Mouse (Mus musculus) macrophage (primary cell): ENCODE results near the gene Smim8. TPM values are rescaled to one million over a fixed set of nuclear protein-coding genes. Genes with fewer than 3 reads are reported as not detected.
A peak's percentile ranks its signal among the peaks of the same experiment; 100 is the strongest.

ENCODE experiments used
- H3K27ac ChIP-seq: fragments of 350-480 bp; formaldehyde crosslinking; 2 replicates; pipeline ENCODE4 v1.9.0; 2021
- H3K36me3 ChIP-seq: fragments of 350-480 bp; formaldehyde crosslinking; 2 replicates; pipeline ENCODE4 v1.9.0; 2021; ENCODE audit errors: inconsistent target
- H3K4me3 ChIP-seq: fragments of 350-480 bp; formaldehyde crosslinking; 2 replicates; pipeline ENCODE4 v1.9.0; 2021; ENCODE audit errors: inconsistent target
- H3K79me2 ChIP-seq: fragments of 350-480 bp; formaldehyde crosslinking; 2 replicates; pipeline ENCODE4 v1.9.0; 2021; ENCODE audit errors: inconsistent target
- WGBS: methylation state at CpG from one replicate; pipeline ENCODE4 v1.1.7; 2026; ENCODE audit warnings: inconsistent platforms; ENCODE audit not compliant: missing documents; 5-methylcytosine and 5-hydroxymethylcytosine counted together
- polyA plus RNA-seq: library from polyadenylated mRNA; stranded (reverse); fragments of 250-400 nt; gene quantifications from 3 replicates; pipeline ENCODE4 v1.2.4, GENCODE M21; 2018; ENCODE audit warnings: inconsistent platforms
- total RNA-seq, 78 experiments: library from RNA; depleted of rRNA; stranded (reverse); fragments of 250-400 nt; gene quantifications; 1 replicate in 9 of 78; 2 replicates in 24 of 78; 3 replicates in 43 of 78; 4 replicates in 2 of 78; pipeline ENCODE4 v1.2.4; 2018; ENCODE audit warnings: inconsistent platforms in 56 of 78

Gene Smim8
- total RNA-seq (2018; cell fraction: chromatin; rRNA removed), result 10 to 100 TPM in 1 of 26 experiments, 1 to 10 TPM in 19, not detected in 6; 1.7 to 10.0 (median 4.0) TPM
- total RNA-seq (2018; cell fraction: cytosol; rRNA removed), result 10 to 100 TPM; 11.9 to 27.6 (median 18.4) TPM
- 10 to 100 TPM in 3 of 26 experiments, 1 to 10 TPM in 23; 1.6 to 19.9 (median 5.2) TPM for total RNA-seq (2018; cell fraction: nucleus; rRNA removed)
- 15.2 to 26.4 TPM (median 24.7 TPM) in 3 replicates for polyA plus RNA-seq

DNA sequence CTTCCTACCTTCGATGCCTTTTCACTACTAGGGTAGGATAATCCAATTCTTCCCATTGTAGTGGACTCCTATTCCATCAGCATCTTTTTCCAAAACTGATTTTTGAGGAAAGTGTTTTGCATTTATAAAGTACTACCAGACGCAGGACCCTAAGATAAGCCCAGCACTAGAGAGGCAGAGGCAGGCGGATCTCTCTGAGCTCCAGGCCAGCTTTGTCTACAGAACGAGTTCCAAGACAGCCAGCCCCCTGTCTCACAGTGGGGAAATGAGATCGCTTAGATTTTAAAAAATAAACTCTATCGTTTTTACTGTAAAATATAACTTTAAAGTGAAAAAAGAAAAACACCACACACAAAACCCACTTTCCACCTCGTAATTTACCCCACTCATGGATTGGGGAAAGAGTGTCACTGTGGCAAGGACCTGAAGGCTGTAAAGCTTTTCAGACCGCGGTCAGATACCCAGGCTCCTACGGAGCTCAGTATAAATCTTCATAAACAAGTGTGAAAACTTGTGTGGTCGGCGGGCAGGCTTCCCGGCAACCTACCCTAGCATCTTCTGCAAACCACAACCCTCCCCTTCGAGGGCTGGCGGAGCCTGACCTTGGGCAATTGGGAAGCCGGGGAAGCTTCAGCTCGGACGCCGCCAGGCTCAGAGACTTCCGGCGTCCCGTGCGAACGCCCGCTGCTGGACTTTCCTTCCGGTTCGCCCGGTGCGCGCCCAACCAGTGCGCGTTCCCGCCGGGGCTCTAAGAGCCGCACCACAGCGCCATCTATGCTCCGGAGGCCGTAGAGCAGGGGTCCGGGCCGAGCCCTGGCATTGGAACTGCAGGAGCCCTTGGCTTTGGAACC is at the start of gene Smim8:
Smim8 (minus strand) TSS at position 747 of the 851 bp plus-strand sequence.
- 6% methylated on average over 40 of the region's 40 CpGs for WGBS
- peak within 1 kb of the TSS; percentile 67 for H3K4me3 ChIP-seq
- H3K27ac ChIP-seq, result peak within 1 kb of the TSS; percentile 31
- H3K36me3 ChIP-seq, result no peaks in the 10 kb centered on the region
- no peaks in the 10 kb centered on the region; the same call in 1 of the 2 replicates for H3K79me2 ChIP-seq

GRCm38 (mm10) chr4:34823901-34824300 is 45.7 kb upstream of the Smim8 start:
- no peak overlapping the region for H3K27ac ChIP-seq
- 0 out of 2 replicates have a peak, but pooled peaks cover 8% of the 10 kb centered on the region for H3K36me3 ChIP-seq
- 100% methylated on average over 1 of the region's 1 CpGs for WGBS

GRCm38 (mm10) chr4:34819904-34820303 is 41.7 kb upstream of the Smim8 start:
- Histone ChIP-seq H3K36me3 (peaks cover 17% of the 10 kb centered on the region), H3K4me3 (no peak overlapping the region), H3K79me2 (no peaks in the 10 kb centered on the region), H3K27ac (no peak overlapping the region)
- 98% methylated on average over 4 of the region's 4 CpGs for WGBS

More at GRCm38 (mm10) chr4:34823901-34824300, 45.7 kb upstream of the Smim8 start:
- Histone ChIP-seq H3K79me2 (no peaks in the 10 kb centered on the region), H3K4me3 (no peak overlapping the region)

- H3K36me3 ChIP-seq, result peaks cover 6% of the 10 kb centered on the region
- H3K79me2 ChIP-seq, result no peaks in the 10 kb centered on the region
- no peak overlapping the region for H3K27ac ChIP-seq
- WGBS, result 94% methylated on average over 14 of the region's 14 CpGs
- no peak overlapping the region for H3K4me3 ChIP-seq
Observed at GRCm38 (mm10) chr4:34801166-34802034, 23.2 kb upstream of the Smim8 start.

DNA sequence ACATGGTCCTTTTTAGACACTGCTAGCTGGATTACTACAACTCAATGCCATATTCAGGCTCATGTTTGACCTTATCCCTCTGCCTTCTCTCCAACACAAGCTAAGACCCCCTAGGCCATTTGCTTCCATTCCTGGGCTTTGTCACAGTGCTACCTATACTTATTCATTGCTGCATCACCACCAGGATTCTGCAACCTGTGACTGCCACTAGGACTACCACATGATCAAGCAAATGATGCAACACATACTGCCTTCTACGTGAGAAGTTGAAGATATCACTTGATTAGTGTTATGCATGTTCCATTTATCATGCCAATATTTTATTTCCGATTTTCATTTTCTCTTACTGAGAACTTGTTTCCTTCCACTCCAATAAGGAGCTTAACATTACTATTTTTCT is 19.8 kb upstream of the Smim8 start:
- Histone ChIP-seq H3K36me3 (0 out of 2 replicates have a peak, but pooled peaks cover 5% of the 10 kb centered on the region), H3K4me3 (no peak overlapping the region), H3K79me2 (no peaks in the 10 kb centered on the region), H3K27ac (no peak overlapping the region)
- 50% methylated on average over 2 of the region's 2 CpGs for WGBS

DNA sequence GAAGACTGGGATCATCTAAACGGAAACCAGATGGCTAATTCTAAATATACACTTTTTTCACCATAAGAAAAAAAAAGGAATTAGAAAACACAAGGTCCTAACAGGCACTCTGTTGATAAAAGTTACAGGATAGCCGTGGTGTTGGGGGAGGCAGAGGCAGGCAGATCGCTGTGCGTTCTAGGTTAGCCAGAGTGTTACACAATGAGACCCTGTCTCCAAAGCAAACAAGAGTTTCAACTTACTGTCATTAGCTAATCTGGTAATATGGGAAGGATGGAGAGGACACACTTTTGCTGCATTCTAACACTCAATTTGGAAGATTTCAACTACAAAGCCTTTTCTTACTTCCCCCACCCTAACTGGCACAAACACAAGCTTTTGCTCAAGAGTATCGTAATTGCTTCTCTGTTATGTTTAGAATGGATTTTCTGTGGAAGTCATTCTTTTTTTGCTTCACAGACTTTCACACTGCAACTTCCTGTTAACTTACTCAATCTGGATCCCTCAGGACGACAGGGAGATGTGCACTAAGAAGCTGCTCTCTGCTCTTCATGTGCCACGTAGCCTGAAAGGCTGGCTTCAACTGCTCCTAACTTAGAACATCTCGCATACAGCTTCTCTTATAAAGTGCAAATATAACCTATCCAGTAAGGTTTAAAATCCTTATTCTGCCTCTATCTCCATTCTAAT is 19.2 kb upstream of the Smim8 start:
- Histone ChIP-seq H3K27ac (no peak overlapping the region), H3K4me3 (no peak overlapping the region), H3K79me2 (no peaks in the 10 kb centered on the region), H3K36me3 (no peaks in the 10 kb centered on the region)
- WGBS, result 55% methylated on average over 8 of the region's 8 CpGs

GRCm38 (mm10) chr4:34796294-34796693 is 18.1 kb upstream of the Smim8 start:
- WGBS, result 99% methylated on average over 5 of the region's 5 CpGs
- Histone ChIP-seq H3K4me3 (no peak overlapping the region), H3K79me2 (no peaks in the 10 kb centered on the region)

GRCm38 (mm10) chr4:34786476-34786875 is 8.3 kb upstream of the Smim8 start:
- Histone ChIP-seq H3K27ac (no peak overlapping the region), H3K36me3 (no peaks in the 10 kb centered on the region), H3K79me2 (no peaks in the 10 kb centered on the region), H3K4me3 (no peak overlapping the region)
- WGBS, result 92% methylated on average over 3 of the region's 3 CpGs

More at GRCm38 (mm10) chr4:34796294-34796693, 18.1 kb upstream of the Smim8 start:
- no peak overlapping the region for H3K27ac ChIP-seq
- H3K36me3 ChIP-seq, result no peaks in the 10 kb centered on the region

DNA sequence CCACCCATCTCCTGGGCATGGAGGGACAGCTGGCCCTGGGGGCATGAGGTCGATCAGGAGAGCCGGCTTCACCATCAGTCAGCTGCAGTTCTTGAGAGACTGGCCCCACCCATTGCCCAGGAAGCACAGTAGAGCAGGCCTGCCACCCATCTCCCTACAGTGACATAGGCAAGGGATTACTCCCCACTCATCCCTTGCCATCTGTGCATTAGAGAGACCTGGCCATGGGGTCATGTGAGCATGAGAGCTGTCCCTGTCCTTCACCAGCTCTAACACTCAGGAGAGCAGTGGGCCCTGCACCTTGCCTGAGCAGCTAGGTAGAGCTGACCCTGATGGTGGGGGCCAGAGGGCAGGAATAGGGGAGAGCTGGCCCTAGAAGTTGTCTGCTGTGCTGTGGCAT is 7.4 kb upstream of the Smim8 start:
- no peak overlapping the region for H3K27ac ChIP-seq
- 83% methylated on average over 2 of the region's 2 CpGs for WGBS
- H3K4me3 ChIP-seq, result no peak overlapping the region
- H3K36me3 ChIP-seq, result no peaks in the 10 kb centered on the region
- H3K79me2 ChIP-seq, result no peaks in the 10 kb centered on the region

GRCm38 (mm10) chr4:34784865-34785264 is 6.6 kb upstream of the Smim8 start:
- Histone ChIP-seq H3K79me2 (no peaks in the 10 kb centered on the region), H3K4me3 (no peak overlapping the region), H3K36me3 (no peaks in the 10 kb centered on the region), H3K27ac (no peak overlapping the region)
- WGBS, result 57% methylated on average over 5 of the region's 5 CpGs

DNA sequence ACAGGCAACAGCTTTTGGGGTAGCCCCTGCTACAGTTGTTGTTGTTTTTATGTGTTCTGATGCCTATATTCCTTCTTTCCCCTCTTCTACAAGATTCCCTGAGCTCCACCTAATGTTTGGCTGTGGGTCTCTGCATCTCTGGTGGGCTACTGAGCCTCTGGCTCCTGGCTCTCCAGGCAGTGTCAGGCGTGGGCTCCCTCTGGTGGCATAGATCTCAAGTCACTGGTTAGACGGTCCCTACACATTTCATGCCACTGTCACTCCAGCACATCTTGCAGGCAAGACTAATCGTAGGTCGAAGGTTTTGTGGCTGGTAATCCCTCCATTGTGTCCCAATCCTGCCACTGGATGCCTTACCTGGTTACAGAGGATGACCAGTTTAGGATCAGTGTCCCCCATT is 4.5 kb upstream of the Smim8 start:
- no peaks in the 10 kb centered on the region for H3K36me3 ChIP-seq
- H3K79me2 ChIP-seq, result no peaks in the 10 kb centered on the region; the same call in 1 of the 2 replicates
- no peak overlapping the region for H3K4me3 ChIP-seq
- 51% methylated on average over 4 of the region's 4 CpGs for WGBS
- no peak overlapping the region for H3K27ac ChIP-seq

- Histone ChIP-seq H3K27ac (no peak overlapping the region), H3K4me3 (no peak overlapping the region), H3K79me2 (no peaks in the 10 kb centered on the region), H3K36me3 (0 out of 2 replicates have a peak, but pooled peaks cover 3% of the 10 kb centered on the region)
- 91% methylated on average over 8 of the region's 8 CpGs for WGBS
Observed at GRCm38 (mm10) chr4:34771652-34772371, 6.4 kb downstream of the Smim8 start.

GRCm38 (mm10) chr4:34756163-34756562 is 22.1 kb downstream of the Smim8 start, which contains the start of gene Gm136:
TSS of gene Gm136 (minus strand) at chr4:34756263.
- Histone ChIP-seq H3K36me3 (no peaks in the 10 kb centered on the region), H3K27ac (no peak within 1 kb of the TSS), H3K4me3 (no peak within 1 kb of the TSS), H3K79me2 (no peaks in the 10 kb centered on the region)
- WGBS, result 0% methylated on average over 1 of the region's 1 CpGs
